8 mouse cellular contexts compared by ENCODE assay signal in the genomic region with DNA sequence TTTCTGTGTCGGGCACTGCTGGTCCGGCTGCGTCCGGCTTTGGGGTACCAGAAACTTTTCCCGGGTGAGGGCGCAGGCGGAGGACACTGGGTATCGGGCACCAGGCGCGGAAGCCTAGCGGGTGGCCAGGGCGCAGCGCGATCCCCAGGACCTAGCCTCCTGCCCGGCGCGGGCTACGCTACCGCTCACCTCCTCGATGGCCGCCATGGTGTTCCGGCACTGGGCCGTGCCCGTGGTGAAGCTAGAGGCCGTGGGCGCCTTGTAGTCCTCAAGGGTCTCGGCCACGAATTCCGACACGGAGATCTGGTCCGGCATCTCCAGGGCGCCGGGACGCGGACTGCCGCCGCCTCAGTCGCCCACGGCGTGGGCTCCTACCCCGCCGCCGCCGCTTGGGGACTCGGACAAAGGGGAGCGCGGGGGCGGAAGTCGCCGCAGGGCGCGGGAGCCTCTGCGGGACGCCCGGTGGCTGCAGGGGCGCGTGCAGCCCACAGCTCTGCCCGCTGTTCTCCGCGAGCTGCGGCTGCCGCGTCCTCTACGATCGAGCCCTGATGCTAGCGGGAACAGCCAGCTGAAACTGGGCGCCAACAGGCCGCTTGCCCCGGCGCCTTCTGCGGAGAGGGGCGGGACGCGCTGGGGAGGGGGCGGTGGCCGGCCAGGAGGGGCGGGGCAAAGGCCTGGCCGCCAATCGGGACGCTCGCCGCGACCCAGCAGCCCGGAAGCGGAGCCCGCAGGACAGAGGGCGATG.
DNase-seq lines count a peak whose midpoint lies in the region; ATAC-seq lines count a peak whose summit lies in the region.
"Not testable (repeated sequence)": the region's sequence is repeated elsewhere in the genome, so short reads cannot be mapped to it uniquely, and the experiment has no call there.

No protein-coding gene starts in this region.

- peak overlapping the region; percentile 91 for H3K27ac ChIP-seq in forebrain, embryonic 13.5 days
- not testable (repeated sequence) for H3K27ac ChIP-seq in liver, embryonic 16.5 days (ENCODE audit: low read length)
- peak overlapping the region; percentile 95 for H3K27ac ChIP-seq in neural tube, embryonic 13.5 days (replicated peaks)
- peak overlapping the region; percentile 90 for H3K27ac ChIP-seq in stomach, embryonic 16.5 days (ENCODE audit: low read length)

- H3K9me3 ChIP-seq in forebrain, embryonic 13.5 days (replicated peaks): peaks cover 30% of the 10 kb centered on the region
- not testable (repeated sequence) for H3K9me3 ChIP-seq in liver, embryonic 16.5 days (replicated peaks; ENCODE audit: control insufficient read depth, low read length); stomach, embryonic 16.5 days (replicated peaks; ENCODE audit: control insufficient read depth, low read length)
- H3K9me3 ChIP-seq in neural tube, embryonic 13.5 days: peaks cover 26% of the 10 kb centered on the region

- not testable (repeated sequence) for H3K27me3 ChIP-seq in forebrain, embryonic 13.5 days; liver, embryonic 16.5 days (ENCODE audit: control insufficient read depth, insufficient read depth, low read depth, low read length); neural tube, embryonic 13.5 days; stomach, embryonic 16.5 days (ENCODE audit: control insufficient read depth, insufficient read depth, low read length)

- H3K36me3 ChIP-seq in forebrain, embryonic 13.5 days (ENCODE audit: poor library complexity, severe bottlenecking): peaks cover 24% of the 10 kb centered on the region
- not testable (repeated sequence) for H3K36me3 ChIP-seq in liver, embryonic 16.5 days (ENCODE audit: control insufficient read depth, insufficient read depth); stomach, embryonic 16.5 days (ENCODE audit: control insufficient read depth, insufficient read depth, low read length)
- peaks cover 22% of the 10 kb centered on the region for H3K36me3 ChIP-seq in neural tube, embryonic 13.5 days

- H3K4me3 ChIP-seq in forebrain, embryonic 13.5 days: peak overlapping the region; percentile 80
- H3K4me3 ChIP-seq in liver, embryonic 16.5 days (ENCODE audit: low read depth, low read length): peak overlapping the region; percentile 71
- H3K4me3 ChIP-seq in neural tube, embryonic 13.5 days: peak overlapping the region; percentile 85
- peak overlapping the region; percentile 69 for H3K4me3 ChIP-seq in stomach, embryonic 16.5 days (replicated peaks; ENCODE audit: low read length)

- 2% methylated on average over 77 of the region's 87 CpGs for WGBS in forebrain, embryonic 13.5 days
- under 1% methylated on average over 61 of the region's 87 CpGs for WGBS in liver, embryonic 16.5 days (ENCODE audit: insufficient replicate concordance)
- 2% methylated on average over 80 of the region's 87 CpGs for WGBS in neural tube, embryonic 13.5 days
- WGBS in stomach, embryonic 16.5 days: under 1% methylated on average over 85 of the region's 87 CpGs

- peak; percentile 77 for DNase-seq in CD4-positive, CD25-positive, alpha-beta regulatory T cell, adult 2 months (ENCODE audit: low read depth, low spot score)
- peak; percentile 69 to 76 for DNase-seq in heart, postnatal 10 days
- DNase-seq in kidney, postnatal 25 days: peak; percentile 65 to 82

- peak overlapping the region; percentile 93 for H3K9ac ChIP-seq in forebrain, embryonic 13.5 days
- H3K9ac ChIP-seq in liver, embryonic 16.5 days (ENCODE audit: low read depth, low read length): peak overlapping the region; percentile 67
- H3K9ac ChIP-seq in neural tube, embryonic 13.5 days: peak overlapping the region; percentile 95
- peak overlapping the region; percentile 84 for H3K9ac ChIP-seq in stomach, embryonic 16.5 days (ENCODE audit: low read length)

- intact Hi-C loops in heart, postnatal 10 days (cut with DNase I): not testable (repeated sequence)

- H3K4me1 ChIP-seq in forebrain, embryonic 13.5 days; liver, embryonic 16.5 days (ENCODE audit: control insufficient read depth, low read depth, low read length); neural tube, embryonic 13.5 days (replicated peaks); stomach, embryonic 16.5 days (ENCODE audit: control insufficient read depth, insufficient read depth, low read length): not testable (repeated sequence)

- peak; percentile 49; the same call in 1 of the 2 replicates for ATAC-seq in cerebellum, adult (ENCODE audit: insufficient number of reproducible peaks, low FRiP score, low TSS enrichment)
- ATAC-seq in forebrain, embryonic 13.5 days: peak; percentile 100
- peak; percentile 99 for ATAC-seq in liver, embryonic 16.5 days (ENCODE audit: low read depth)
- peak; percentile 100 for ATAC-seq in neural tube, embryonic 13.5 days (ENCODE audit: low read depth)
- peak; percentile 100 for ATAC-seq in stomach, embryonic 16.5 days (ENCODE audit: insufficient read depth, low FRiP score)

- peak overlapping the region; percentile 50 for H3K4me2 ChIP-seq in forebrain, embryonic 13.5 days
- peak overlapping the region; percentile 62 for H3K4me2 ChIP-seq in liver, embryonic 16.5 days (ENCODE audit: low read depth, low read length)
- H3K4me2 ChIP-seq in neural tube, embryonic 13.5 days: peak overlapping the region; percentile 51
- H3K4me2 ChIP-seq in stomach, embryonic 16.5 days (ENCODE audit: low read depth, low read length): peak overlapping the region; percentile 38

Comparison
In these comparisons a context has a peak if more than half of its experiments do, and no peak if none do; other contexts are left out.
1. ATAC-seq: peak in every context shown above with its lines; median percentile 100 in forebrain, embryonic 13.5 days; 100 in neural tube, embryonic 13.5 days; 100 in stomach, embryonic 16.5 days; 99 in liver, embryonic 16.5 days; 49 in cerebellum, adult.